In genomic region chrX:16618225-16619033, GRCm38 (mm10) we compare ENCODE assay signal across 8 mouse cellular contexts. TPM values are rescaled to one million over a fixed set of nuclear protein-coding genes. Genes with fewer than 3 reads are reported as not detected.
DNase-seq lines count a peak whose midpoint lies in the region; ATAC-seq and TF ChIP-seq lines count a peak whose summit lies in the region.

No protein-coding gene starts in this region.

- H3K27me3 ChIP-seq in hindbrain, embryonic 10.5 days (ENCODE audit: insufficient read depth, poor library complexity, severe bottlenecking), result no peaks in the 10 kb centered on the region
- no peaks in the 10 kb centered on the region for H3K27me3 ChIP-seq in lung, embryonic 15.5 days

- TF ChIP-seq CTCF in olfactory bulb, adult 2 months (IDR thresholded peaks at IDR 0.05; ENCODE audit: insufficient read depth, low read depth, low read length), result no peak

- peak; percentile 93 for ATAC-seq in frontal cortex, adult (ENCODE audit: low TSS enrichment)
- peak; percentile 94 for ATAC-seq in lung, embryonic 15.5 days (ENCODE audit: borderline replicate concordance, extremely low read depth, low FRiP score, low TSS enrichment)

- H3K36me3 ChIP-seq in hindbrain, embryonic 10.5 days, result no peaks in the 10 kb centered on the region
- no peaks in the 10 kb centered on the region for H3K36me3 ChIP-seq in lung, embryonic 15.5 days

- TF ChIP-seq POLR2A in olfactory bulb, adult 2 months (IDR thresholded peaks at IDR 0.05; ENCODE audit: insufficient read depth, low read depth, low read length), result no peak

- H3K4me2 ChIP-seq in lung, embryonic 15.5 days, result peak overlapping the region; percentile 78

- peak; percentile 94 for DNase-seq in NIH3T3 (ENCODE audit: low read depth)
- peak; percentile 93 for DNase-seq in cerebellum, adult 9-11 months
- DNase-seq in hindbrain, embryonic 10.5 days (ENCODE audit: low spot score), result peak; percentile 82
- DNase-seq in layer of hippocampus, adult 9-10 months (ENCODE audit: low spot score), result peak; percentile 61
- peak; percentile 76 to 78 for DNase-seq in thymus, adult 18-20 months

- WGBS in hindbrain, embryonic 10.5 days, result 18% methylated on average over 59 of the region's 60 CpGs
- WGBS in lung, embryonic 15.5 days, result 12% methylated on average over 59 of the region's 60 CpGs
- 21% methylated on average over 60 of the region's 60 CpGs for WGBS in olfactory bulb, adult 2 months

- no peaks in the 10 kb centered on the region for H3K4me1 ChIP-seq in hindbrain, embryonic 10.5 days (replicated peaks)
- no peaks in the 10 kb centered on the region for H3K4me1 ChIP-seq in lung, embryonic 15.5 days
- H3K4me1 ChIP-seq in olfactory bulb, adult 2 months (ENCODE audit: control insufficient read depth, insufficient read depth, low read length), result no peaks in the 10 kb centered on the region

- peak overlapping the region; percentile 65 for H3K9ac ChIP-seq in lung, embryonic 15.5 days

- peaks cover 4% of the 10 kb centered on the region; the same call in 1 of the 2 replicates for H3K9me3 ChIP-seq in hindbrain, embryonic 10.5 days
- H3K9me3 ChIP-seq in lung, embryonic 15.5 days, result no peaks in the 10 kb centered on the region

- H3K4me3 ChIP-seq in hindbrain, embryonic 10.5 days, result peak overlapping the region; percentile 58
- H3K4me3 ChIP-seq in lung, embryonic 15.5 days, result peak overlapping the region; percentile 54
- peak overlapping the region; percentile 61 for H3K4me3 ChIP-seq in olfactory bulb, adult 2 months (ENCODE audit: insufficient read depth, low read depth, low read length)

- H3K27ac ChIP-seq in hindbrain, embryonic 10.5 days, result peak overlapping the region; percentile 91
- peak overlapping the region; percentile 74 for H3K27ac ChIP-seq in lung, embryonic 15.5 days
- peak overlapping the region; percentile 99 for H3K27ac ChIP-seq in olfactory bulb, adult 2 months (ENCODE audit: insufficient read depth, low read depth, low read length)

RNA-seq across cellular contexts. Expression of gene Maoa, which starts 1.1 kb away (rescaled TPM):
- 12.6 and 16.4 TPM in 2 replicates for polyA plus RNA-seq in hindbrain, embryonic 10.5 days (2016; fragmentation: Nextera tagmentation; extraction: Ambion mirVana)
- polyA plus RNA-seq in lung, embryonic 15.5 days (2015; fragmentation: Nextera tagmentation; extraction: Ambion mirVana), result 39.1 and 39.7 TPM in 2 replicates
- polyA plus RNA-seq in olfactory bulb, adult 2 months (2012; ENCODE audit: insufficient read depth, insufficient read length, low replicate concordance, missing spikeins), result not detected in 2 replicates

Comparison
In these comparisons a context has a peak if more than half of its experiments do, and no peak if none do; other contexts are left out.
1. Peak in every context shown above with its lines: DNase-seq, ATAC-seq, H3K4me3 ChIP-seq and H3K27ac ChIP-seq.